Mouse (Mus musculus) right cerebral cortex, adult 18-20 months (tissue): ENCODE measurements around the gene Mup2.
"Not testable (repeated sequence)": the region's sequence is repeated elsewhere in the genome, so short reads cannot be mapped to it uniquely, and the experiment has no call there.

Experiments
- DNase-seq: peaks from one replicate; pipeline ENCODE4 v3.0.0; 2022; ENCODE audit warnings: mixed read lengths

Gene Mup2

DNA sequence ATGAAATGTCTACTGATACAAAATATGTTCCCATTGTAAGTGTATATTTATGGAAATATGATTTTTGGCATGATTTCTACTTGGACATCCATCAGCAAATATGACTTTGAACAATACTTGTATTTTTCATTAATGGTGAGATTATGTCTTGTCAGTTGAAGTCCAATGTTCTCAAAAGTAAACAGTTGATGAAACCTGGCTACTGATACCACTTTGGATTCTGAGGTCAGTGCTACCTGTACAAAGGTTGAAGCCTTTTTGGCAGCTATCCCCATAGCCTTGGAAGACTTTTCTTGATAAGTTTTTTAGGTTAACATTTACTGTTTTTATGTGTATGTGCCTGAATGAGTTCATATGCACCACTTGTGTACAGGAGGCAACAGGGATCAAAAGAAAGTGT lies at the start of gene Mup2:
TSS of gene Mup2 (minus strand) at position 101 of the 400 bp plus-strand sequence.
- DNase-seq = not testable (repeated sequence)
